Mouse (Mus musculus) MEL (cell line): ENCODE measurements around the gene Aire. TPM values are rescaled to one million over a fixed set of nuclear protein-coding genes. Genes with fewer than 3 reads are reported as not detected.

Experiments
- DNase-seq: peaks from one replicate; pipeline ENCODE4 v3.0.0; 2011; ENCODE audit warnings: low read depth, low spot score
- H3K27ac ChIP-seq: 2 replicates; pipeline ENCODE4 v1.5.1; 2012; ENCODE audit warnings: low read depth, mild to moderate bottlenecking, control low read depth, low read length, moderate library complexity; ENCODE audit not compliant: control insufficient read depth
- H3K27me3 ChIP-seq, 2 experiments: fragments of 150-350 bp in 1 of 2; sonication (generic) in 1 of 2; 2 replicates each; pipeline ENCODE4 v1.6.1; 2012; ENCODE audit warnings: low read length in 2 of 2, mild to moderate bottlenecking in 2 of 2, improper control_type of control experiment in 1 of 2, moderate library complexity in 1 of 2; ENCODE audit not compliant: insufficient read depth in 2 of 2, control insufficient read depth in 1 of 2
- H3K36me3 ChIP-seq, 2 experiments: 2 replicates each; pipeline ENCODE4 v1.6.1; 2012 to 2014; ENCODE audit warnings: low read length in 2 of 2, improper control_type of control experiment in 1 of 2, inconsistent platforms in 1 of 2, mild to moderate bottlenecking in 1 of 2; ENCODE audit not compliant: insufficient read depth in 2 of 2, control insufficient read depth in 1 of 2
- H3K4me1 ChIP-seq, 2 experiments: fragments of 150-350 bp in 1 of 2; sonication (generic) in 1 of 2; 2 replicates each; pipeline ENCODE4 v1.6.1; 2012; ENCODE audit warnings: low read length in 2 of 2, improper control_type of control experiment in 1 of 2, mild to moderate bottlenecking in 1 of 2; ENCODE audit not compliant: insufficient read depth in 2 of 2, control insufficient read depth in 1 of 2
- H3K4me3 ChIP-seq, 2 experiments: fragments of 150-350 bp in 1 of 2; sonication (generic) in 1 of 2; 2 replicates each; pipeline ENCODE4 v1.5.1; 2012; ENCODE audit warnings: low read depth in 2 of 2, low read length in 2 of 2, mild to moderate bottlenecking in 2 of 2, moderate library complexity in 2 of 2, control low read depth in 1 of 2, improper control_type of control experiment in 1 of 2; ENCODE audit not compliant: control insufficient read depth in 1 of 2, insufficient read depth in 1 of 2
- H3K79me2 ChIP-seq: 2 replicates; pipeline ENCODE4 v1.6.1; 2012; ENCODE audit warnings: mild to moderate bottlenecking, low read length, moderate library complexity; ENCODE audit not compliant: control insufficient read depth, poor library complexity, insufficient read depth
- H3K9ac ChIP-seq: 2 replicates; pipeline ENCODE4 v1.6.1; 2012; ENCODE audit warnings: low read depth, mild to moderate bottlenecking, control low read depth, low read length, moderate library complexity; ENCODE audit not compliant: control insufficient read depth, poor library complexity, severe bottlenecking
- H3K9me3 ChIP-seq: fragments of 150-350 bp; sonication (generic); replicated peaks from 2 replicates; pipeline ENCODE4 v1.6.1; 2012; ENCODE audit warnings: mild to moderate bottlenecking, low read length, improper control_type of control experiment, moderate library complexity; ENCODE audit not compliant: insufficient read depth
- BHLHE40 ChIP-seq: IDR thresholded peaks from 2 replicates; pipeline ENCODE4 v1.6.1; 2012; ENCODE audit warnings: low read depth, mild to moderate bottlenecking, inconsistent platforms, low read length, improper control_type of control experiment, borderline replicate concordance
- CTCF ChIP-seq, 3 experiments: IDR thresholded peaks in 2 of 3; conservative IDR thresholded peaks in 1 of 3; 2 replicates each; pipeline ENCODE4 v1.5.1; 2011 to 2012; ENCODE audit warnings: low read length in 3 of 3, low read depth in 2 of 3, mild to moderate bottlenecking in 2 of 3, improper control_type of control experiment in 1 of 3, inconsistent platforms in 1 of 3, mixed read lengths in 1 of 3, moderate library complexity in 1 of 3; ENCODE audit not compliant: control insufficient read depth in 1 of 3, insufficient read depth in 1 of 3, poor library complexity in 1 of 3, severe bottlenecking in 1 of 3
- E2F4 ChIP-seq: IDR thresholded peaks from 2 replicates; pipeline ENCODE4 v1.6.1; 2011; ENCODE audit warnings: low read depth, low read length, improper control_type of control experiment, borderline replicate concordance
- EP300 ChIP-seq, 2 experiments: IDR thresholded peaks; 2 replicates each; pipeline ENCODE4 v1.6.1; 2011; ENCODE audit warnings: improper control_type of control experiment in 2 of 2, low read length in 2 of 2, low read depth in 1 of 2, mild to moderate bottlenecking in 1 of 2
- HCFC1 ChIP-seq: IDR thresholded peaks from 2 replicates; pipeline ENCODE4 v1.6.1; 2012; ENCODE audit warnings: low read depth, mild to moderate bottlenecking, inconsistent platforms, low read length, improper control_type of control experiment, moderate library complexity
- MEF2A ChIP-seq: IDR thresholded peaks from 2 replicates; pipeline ENCODE4 v1.6.1; 2014; ENCODE audit warnings: low read depth, mild to moderate bottlenecking, inconsistent platforms, low read length, improper control_type of control experiment; ENCODE audit not compliant: poor library complexity, insufficient replicate concordance, severe bottlenecking; ENCODE audit errors: extremely low read depth
- MYB ChIP-seq: IDR thresholded peaks from 2 replicates; pipeline ENCODE4 v1.6.1; 2011; ENCODE audit warnings: mild to moderate bottlenecking, low read depth, low read length, improper control_type of control experiment
- MYC ChIP-seq: IDR thresholded peaks from 2 replicates; pipeline ENCODE4 v1.6.1; 2011; ENCODE audit warnings: low read depth, mild to moderate bottlenecking, low read length, improper control_type of control experiment, moderate library complexity
- NELFE ChIP-seq: IDR thresholded peaks from 2 replicates; pipeline ENCODE4 v1.6.1; 2011; ENCODE audit warnings: low read depth, low read length, improper control_type of control experiment
- POLR2A ChIP-seq, 2 experiments: IDR thresholded peaks; 2 replicates each; pipeline ENCODE4 v1.6.1; 2011 to 2012; ENCODE audit warnings: low read length in 2 of 2, mild to moderate bottlenecking in 2 of 2, control low read depth in 1 of 2, improper control_type of control experiment in 1 of 2, low read depth in 1 of 2, moderate library complexity in 1 of 2; ENCODE audit not compliant: control insufficient read depth in 1 of 2, insufficient read depth in 1 of 2, poor library complexity in 1 of 2
- POLR2AphosphoS5 ChIP-seq: IDR thresholded peaks from 2 replicates; pipeline ENCODE4 v1.6.1; 2012; ENCODE audit warnings: low read depth, borderline replicate concordance, mild to moderate bottlenecking, inconsistent platforms, low read length, moderate library complexity, mixed read lengths
- RCOR1 ChIP-seq: IDR thresholded peaks from 2 replicates; pipeline ENCODE4 v1.6.1; 2012; ENCODE audit warnings: low read depth, mild to moderate bottlenecking, inconsistent platforms, low read length, improper control_type of control experiment
- SMC3 ChIP-seq: IDR thresholded peaks from 2 replicates; pipeline ENCODE4 v1.6.1; 2011; ENCODE audit warnings: low read depth, low read length, improper control_type of control experiment
- TAL1 ChIP-seq: IDR thresholded peaks from 2 replicates; pipeline ENCODE4 v1.6.1; 2012; ENCODE audit warnings: mild to moderate bottlenecking, inconsistent platforms, low read length, moderate library complexity, mixed read lengths
- TBP ChIP-seq: IDR thresholded peaks from 2 replicates; pipeline ENCODE4 v1.8.0; 2011; ENCODE audit warnings: low read depth, low read length, improper control_type of control experiment
- USF2 ChIP-seq, 2 experiments: IDR thresholded peaks; 2 replicates each; pipeline ENCODE4 v1.6.1; 2011 to 2012; ENCODE audit warnings: improper control_type of control experiment in 2 of 2, low read length in 2 of 2, borderline replicate concordance in 1 of 2, inconsistent platforms in 1 of 2, low read depth in 1 of 2, mild to moderate bottlenecking in 1 of 2; ENCODE audit not compliant: insufficient read depth in 1 of 2
- ZC3H11A ChIP-seq: IDR thresholded peaks from 2 replicates; pipeline ENCODE4 v1.6.1; 2012; ENCODE audit warnings: low read depth, mild to moderate bottlenecking, inconsistent platforms, low read length, improper control_type of control experiment
- ZKSCAN1 ChIP-seq: IDR thresholded peaks from 2 replicates; pipeline ENCODE4 v1.6.1; 2012; ENCODE audit warnings: low read depth, mild to moderate bottlenecking, inconsistent platforms, low read length, improper control_type of control experiment, moderate library complexity
- ZMIZ1 ChIP-seq: IDR thresholded peaks from 2 replicates; pipeline ENCODE4 v1.6.1; 2012; ENCODE audit warnings: low read depth, mild to moderate bottlenecking, inconsistent platforms, low read length, improper control_type of control experiment, moderate library complexity
- ZNF384 ChIP-seq: IDR thresholded peaks from 2 replicates; pipeline ENCODE4 v1.6.1; 2012; ENCODE audit warnings: low read depth, mild to moderate bottlenecking, inconsistent platforms, low read length, improper control_type of control experiment
- polyA plus RNA-seq, 2 experiments: library from polyadenylated mRNA; stranded (reverse) in 1 of 2; unstranded in 1 of 2; fragments of >175 nt in 1 of 2; fragments of >200 nt in 1 of 2; gene quantifications; 2 replicates each; pipeline versions ENCODE4 v1.2.1 to v1.2.4; 2012; ENCODE audit warnings: low replicate concordance in 2 of 2, low read depth in 1 of 2; ENCODE audit not compliant: insufficient read length in 2 of 2, insufficient read depth in 1 of 2, missing spikeins in 1 of 2
- total RNA-seq: library from RNA; depleted of rRNA; stranded (reverse); fragments of 300-350 nt; gene quantifications from 2 replicates; pipeline ENCODE4 v1.2.3, GENCODE M21; 2012

Aire gene
- total and polyA plus RNA-seq, 3 experiments: 0.17 TPM; not detected in 2

DNA sequence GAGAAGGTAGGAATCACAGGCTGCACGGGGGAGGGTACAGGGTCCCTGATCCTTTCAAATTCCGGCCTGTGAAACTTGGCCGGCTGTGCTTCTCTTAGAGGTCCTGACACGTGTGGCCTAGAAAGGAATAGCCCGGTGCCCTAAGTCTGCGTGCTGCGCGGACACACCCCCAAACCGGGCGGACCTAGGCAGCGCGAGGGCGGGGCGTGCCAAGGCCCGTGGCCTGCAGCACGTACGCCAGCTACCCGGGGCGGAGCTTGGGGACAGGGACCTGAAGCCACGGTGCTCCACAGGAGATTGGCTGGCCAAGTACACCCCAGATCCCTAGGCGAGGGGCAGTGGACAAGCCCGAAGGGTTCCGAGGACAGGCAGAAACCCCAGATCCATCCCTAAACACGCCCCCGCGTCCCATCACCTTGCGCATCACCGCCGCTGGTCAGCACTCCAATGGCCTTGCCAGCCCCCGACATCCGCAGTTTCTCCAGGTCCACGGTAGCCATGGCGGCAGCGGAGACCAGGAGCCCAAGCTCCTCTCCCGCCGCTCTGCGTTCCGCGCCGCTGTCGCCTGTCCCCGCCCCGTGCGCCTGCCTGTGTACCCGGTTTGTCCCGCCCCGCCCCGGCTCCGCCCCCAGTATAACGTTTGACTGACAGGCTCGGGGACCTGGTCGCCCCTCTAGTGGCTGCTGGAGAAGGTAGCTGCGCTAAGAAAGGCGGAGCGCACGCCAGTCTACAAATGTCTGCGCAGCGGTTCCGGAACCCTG, 34.0 kb downstream of the Aire start (continued):
- TF ChIP-seq NELFE (peak; percentile 79), EP300 (IDR thresholded peaks at IDR 0.05; ENCODE audit: low read depth in 1 of 2, low read length in 2 of 2) (no peak), POLR2A (IDR thresholded peaks at IDR 0.05; ENCODE audit: control insufficient read depth in 1 of 2, insufficient read depth in 1 of 2, low read depth in 1 of 2, low read length in 2 of 2, poor library complexity in 1 of 2) (peak; percentile 52 to 80), CTCF (IDR thresholded peaks at IDR 0.05 in 2 of 3, conservative IDR thresholded peaks at IDR 0.05 in 1 of 3; ENCODE audit: control insufficient read depth in 1 of 3, insufficient read depth in 1 of 3, low read depth in 2 of 3, low read length in 3 of 3, poor library complexity in 1 of 3, severe bottlenecking in 1 of 3) (peak in 2 of 3 experiments; percentile 45 to 48; a peak in 4 of 6 replicates)

DNA sequence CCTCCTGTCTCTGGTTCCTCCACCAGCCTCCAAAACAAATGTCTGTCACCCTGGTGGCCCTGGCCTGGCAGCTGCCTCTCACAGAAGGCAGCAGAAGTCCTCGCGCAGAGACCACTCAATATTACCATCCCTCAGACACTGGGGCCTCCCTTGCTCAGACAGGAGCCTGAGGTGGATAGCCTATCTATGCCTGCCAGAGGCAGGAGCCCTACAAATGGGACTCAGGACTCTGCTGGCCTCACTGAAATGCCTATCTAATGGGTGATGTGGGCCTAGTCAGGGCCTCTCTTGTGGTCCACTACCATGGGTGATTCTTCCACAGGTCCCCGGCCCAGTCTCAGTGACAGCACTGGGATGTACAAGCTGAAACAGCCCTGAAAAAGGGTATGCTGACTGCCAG, 35.2 kb downstream of the Aire start:
- H3K79me2 ChIP-seq: peaks cover 19% of the 10 kb centered on the region
- TF ChIP-seq MEF2A (no peak), USF2 (IDR thresholded peaks at IDR 0.05; ENCODE audit: borderline replicate concordance in 1 of 2, insufficient read depth in 1 of 2, low read depth in 1 of 2, low read length in 2 of 2) (no peak), POLR2AphosphoS5 (no peak), ZNF384 (no peak), TAL1 (peak; percentile 27; the same call in 1 of the 2 replicates), RCOR1 (no peak), HCFC1 (no peak)
- no peak for DNase-seq
- H3K36me3 ChIP-seq: peaks cover 0 to 1% of the 10 kb centered on the region in 2 experiments; a peak in 2 of 4 replicates
- peak overlapping the region; percentile 79 to 80 for H3K4me3 ChIP-seq
- no peaks in the 10 kb centered on the region for H3K27me3 ChIP-seq
- no peak overlapping the region for H3K27ac ChIP-seq
- peaks cover 2 to 14% of the 10 kb centered on the region in 2 experiments; a peak in 3 of 4 replicates for H3K4me1 ChIP-seq
- H3K9me3 ChIP-seq: no peaks in the 10 kb centered on the region
- H3K9ac ChIP-seq: peak overlapping the region; percentile 79

DNA sequence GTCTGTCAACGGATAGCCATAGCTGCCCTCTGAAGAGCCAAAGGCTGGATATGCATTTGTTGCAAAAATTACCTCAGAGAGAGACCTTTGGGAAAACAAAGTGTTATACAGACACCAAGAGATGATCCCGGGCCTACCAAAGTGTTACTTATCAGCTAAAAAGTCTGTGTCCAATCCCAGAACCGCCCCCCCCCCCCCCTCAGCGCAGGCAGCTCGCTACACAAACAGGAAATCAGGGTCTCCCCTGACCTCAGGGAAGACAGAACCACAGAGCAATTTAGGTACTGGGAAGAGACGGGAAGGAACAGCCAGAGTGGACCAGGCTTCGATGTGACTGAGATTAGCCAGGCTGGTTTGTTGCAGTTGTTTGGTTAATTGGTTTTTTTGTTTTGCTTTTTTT, 36.2 kb downstream of the Aire start:
- H3K4me3 ChIP-seq: no peak overlapping the region
- DNase-seq: no peak
- TF ChIP-seq E2F4 (no peak), ZC3H11A (no peak), MYC (no peak), ZMIZ1 (no peak), SMC3 (no peak), CTCF (IDR thresholded peaks at IDR 0.05 in 2 of 3, conservative IDR thresholded peaks at IDR 0.05 in 1 of 3; ENCODE audit: control insufficient read depth in 1 of 3, insufficient read depth in 1 of 3, low read depth in 2 of 3, low read length in 3 of 3, poor library complexity in 1 of 3, severe bottlenecking in 1 of 3) (no peak), MYB (no peak), TBP (no peak), BHLHE40 (no peak), ZKSCAN1 (no peak), EP300 (IDR thresholded peaks at IDR 0.05; ENCODE audit: low read depth in 1 of 2, low read length in 2 of 2) (no peak)
- no peaks in the 10 kb centered on the region for H3K27me3 ChIP-seq
- H3K9me3 ChIP-seq: no peaks in the 10 kb centered on the region
- peaks cover 19% of the 10 kb centered on the region for H3K79me2 ChIP-seq
- H3K9ac ChIP-seq: no peak overlapping the region
- H3K4me1 ChIP-seq: peaks cover 2 to 14% of the 10 kb centered on the region in 2 experiments; a peak in 3 of 4 replicates
- no peak overlapping the region for H3K27ac ChIP-seq
- peaks cover 0 to 1% of the 10 kb centered on the region in 2 experiments; a peak in 2 of 4 replicates for H3K36me3 ChIP-seq
